In the genomic region with DNA sequence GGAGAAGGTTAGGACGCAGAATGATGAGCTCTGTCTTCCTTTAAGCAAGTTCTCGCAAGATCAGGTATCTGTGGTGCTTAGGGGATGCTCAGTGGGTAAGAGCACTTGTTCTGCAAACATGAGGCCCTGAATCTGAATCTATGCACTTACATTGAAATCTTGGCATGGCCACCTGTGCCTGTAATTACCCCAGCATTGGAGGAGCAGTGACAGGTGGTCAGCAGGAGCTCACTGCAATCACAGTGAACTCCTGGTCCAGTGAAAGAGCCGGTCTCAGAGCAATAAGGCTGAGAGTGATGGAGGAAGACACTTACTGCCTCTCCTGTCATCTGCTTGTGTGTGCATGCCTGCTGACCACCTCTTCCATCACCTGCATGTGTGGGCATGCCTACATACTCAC, we compare ENCODE assay signal across 20 mouse cellular contexts.
DNase-seq lines count a peak whose midpoint lies in the region; TF ChIP-seq lines count a peak whose summit lies in the region.
"Had no signal": no experiment of that assay in that cellular context is flagged by ENCODE, and none has a peak within 500 bp of the region (broad histone marks: within the 10 kb centered on the region; RNA-seq: fewer than 3 reads in every experiment).

No protein-coding gene starts in this region.

- no peak overlapping the region for H3K4me3 ChIP-seq in cerebellum, adult 2 months (replicated peaks; ENCODE audit: insufficient read depth, low read depth, low read length)
- H3K4me3 ChIP-seq in embryonic facial prominence, embryonic 10.5 days: no peak overlapping the region
- H3K4me3 ChIP-seq: embryonic facial prominence, embryonic 13.5 days; erythroblast, embryonic 14.5 days; forebrain, embryonic 12.5 days; hindbrain, embryonic 13.5 days; intestine, embryonic 15.5 days; kidney, embryonic 15.5 days had no signal

- no peaks in the 10 kb centered on the region for H3K27me3 ChIP-seq in cerebellum, adult 2 months (ENCODE audit: control insufficient read depth, insufficient read depth, low read length)
- no peaks in the 10 kb centered on the region for H3K27me3 ChIP-seq in embryonic facial prominence, embryonic 10.5 days (replicated peaks; ENCODE audit: low read depth, poor library complexity, severe bottlenecking)
- H3K27me3 ChIP-seq: embryonic facial prominence, embryonic 13.5 days; forebrain, embryonic 12.5 days; hindbrain, embryonic 13.5 days; intestine, embryonic 15.5 days; kidney, embryonic 15.5 days had no signal

- TF ChIP-seq CTCF in cerebellum, adult 2 months (IDR thresholded peaks at IDR 0.05; ENCODE audit: borderline replicate concordance, insufficient read depth, low read depth, low read length): no peak

- intact Hi-C loops in left cerebral cortex, postnatal 10 days (cut with DNase I): loop anchor here (10.0 kb wide), 2 partner anchors 280 to 400 kb away; no protein-coding TSS in a partner anchor

- no peak overlapping the region for H3K27ac ChIP-seq in cerebellum, adult 2 months (ENCODE audit: insufficient read depth, low read length)
- no peak overlapping the region for H3K27ac ChIP-seq in embryonic facial prominence, embryonic 10.5 days (replicated peaks)
- H3K27ac ChIP-seq: embryonic facial prominence, embryonic 13.5 days; forebrain, embryonic 12.5 days; hindbrain, embryonic 13.5 days; intestine, embryonic 15.5 days; kidney, embryonic 15.5 days had no signal

- no peak for TF ChIP-seq POLR2A in cerebellum, adult 2 months (IDR thresholded peaks at IDR 0.05; ENCODE audit: borderline replicate concordance, insufficient read depth, low read length)

- DNase-seq in cerebellum, adult 11 months: peak; percentile 27
- no peak for DNase-seq in cerebellum, postnatal 4 days (ENCODE audit: low spot score in 2 of 2)
- peak; percentile 47 to 63 for DNase-seq in cerebellum, adult 2 months
- no peak for DNase-seq in cerebellum, postnatal 10 days
- DNase-seq in cerebellum, adult 9-11 months: peak; percentile 49
- DNase-seq in embryonic facial prominence, embryonic 10.5 days (ENCODE audit: low spot score): peak; percentile 24
- no peak for DNase-seq in left cerebral cortex, postnatal 10 days (ENCODE audit: extremely low spot score in 1 of 2, low spot score in 2 of 2)
- no peak for DNase-seq in spleen, postnatal 14 days (ENCODE audit: low spot score in 2 of 2)
- DNase-seq: adrenal gland, postnatal 10 days; adrenal gland, postnatal 36 days; gastrocnemius, postnatal 25 days; heart, adult 18-20 months; kidney, adult 11 months; kidney, adult 8-10 months had no signal

- H3K9me3 ChIP-seq in embryonic facial prominence, embryonic 10.5 days: no peaks in the 10 kb centered on the region
- H3K9me3 ChIP-seq: embryonic facial prominence, embryonic 13.5 days; forebrain, embryonic 12.5 days; hindbrain, embryonic 13.5 days; intestine, embryonic 15.5 days; kidney, embryonic 15.5 days had no signal

- WGBS in cerebellum, adult 2 months: 68% methylated on average over 3 of the region's 3 CpGs
- WGBS in embryonic facial prominence, embryonic 10.5 days: 81% methylated on average over 3 of the region's 3 CpGs

- H3K4me1 ChIP-seq in cerebellum, adult 2 months (ENCODE audit: control insufficient read depth, insufficient read depth, low read length): peaks cover 7% of the 10 kb centered on the region; the same call in 1 of the 2 replicates
- H3K4me1 ChIP-seq in embryonic facial prominence, embryonic 10.5 days: no peaks in the 10 kb centered on the region
- H3K4me1 ChIP-seq: embryonic facial prominence, embryonic 13.5 days; forebrain, embryonic 12.5 days; intestine, embryonic 15.5 days; kidney, embryonic 15.5 days had no signal

- no peaks in the 10 kb centered on the region for H3K36me3 ChIP-seq in embryonic facial prominence, embryonic 10.5 days (replicated peaks)
- H3K36me3 ChIP-seq: embryonic facial prominence, embryonic 13.5 days; forebrain, embryonic 12.5 days; hindbrain, embryonic 13.5 days; intestine, embryonic 15.5 days; kidney, embryonic 15.5 days had no signal

Comparison
In these comparisons a context has a peak if more than half of its experiments do, and no peak if none do; other contexts are left out.
1. DNase-seq: peak in cerebellum, adult 11 months (single experiment), cerebellum, adult 2 months (2 of 2), cerebellum, adult 9-11 months (single experiment) and embryonic facial prominence, embryonic 10.5 days (single experiment); none in cerebellum, postnatal 4 days (0 of 2), cerebellum, postnatal 10 days (0 of 2), left cerebral cortex, postnatal 10 days (0 of 2) and spleen, postnatal 14 days (0 of 2).